26 mouse cellular contexts compared by ENCODE assay signal in genomic region chr2:79183034-79183630, GRCm38 (mm10).
DNase-seq lines count a peak whose midpoint lies in the region; ATAC-seq and TF ChIP-seq lines count a peak whose summit lies in the region.
"Had no signal": no experiment of that assay in that cellular context is flagged by ENCODE, and none has a peak within 500 bp of the region (broad histone marks: within the 10 kb centered on the region; RNA-seq: fewer than 3 reads in every experiment).

No protein-coding gene starts in this region.

- no peak overlapping the region for H3ac ChIP-seq in myocyte (ENCODE audit: control insufficient read depth, insufficient read length)

- no peak overlapping the region for H3K27ac ChIP-seq in limb, embryonic 13.5 days
- no peak overlapping the region for H3K27ac ChIP-seq in limb, embryonic 10.5 days
- peak overlapping the region; percentile 18; the same call in 1 of the 2 replicates for H3K27ac ChIP-seq in embryonic facial prominence, embryonic 15.5 days (replicated peaks)
- H3K27ac ChIP-seq: heart, embryonic 13.5 days; hindbrain, embryonic 10.5 days; hindbrain, embryonic 15.5 days; limb, embryonic 15.5 days; liver, embryonic 15.5 days; macrophage; midbrain, embryonic 13.5 days had no signal

- WGBS in limb, embryonic 13.5 days, result 69% methylated on average over 7 of the region's 7 CpGs
- 92% methylated on average over 7 of the region's 7 CpGs for WGBS in limb, embryonic 10.5 days
- WGBS in embryonic facial prominence, embryonic 15.5 days, result 37% methylated on average over 7 of the region's 7 CpGs

- H3K9me3 ChIP-seq in limb, embryonic 13.5 days, result no peaks in the 10 kb centered on the region
- H3K9me3 ChIP-seq in limb, embryonic 10.5 days (replicated peaks), result no peaks in the 10 kb centered on the region
- no peaks in the 10 kb centered on the region for H3K9me3 ChIP-seq in embryonic facial prominence, embryonic 15.5 days (replicated peaks)
- H3K9me3 ChIP-seq: heart, embryonic 13.5 days; hindbrain, embryonic 10.5 days; hindbrain, embryonic 15.5 days; limb, embryonic 15.5 days; liver, embryonic 15.5 days; midbrain, embryonic 13.5 days had no signal

- H3K4me1 ChIP-seq in limb, embryonic 13.5 days, result peaks cover 20% of the 10 kb centered on the region
- H3K4me1 ChIP-seq in limb, embryonic 10.5 days, result peaks cover 38% of the 10 kb centered on the region
- peaks cover 16% of the 10 kb centered on the region for H3K4me1 ChIP-seq in embryonic facial prominence, embryonic 15.5 days
- H3K4me1 ChIP-seq: heart, embryonic 13.5 days; liver, embryonic 15.5 days had no signal

- no peaks in the 10 kb centered on the region for H3K36me3 ChIP-seq in limb, embryonic 13.5 days
- H3K36me3 ChIP-seq in limb, embryonic 10.5 days, result no peaks in the 10 kb centered on the region
- H3K36me3 ChIP-seq in embryonic facial prominence, embryonic 15.5 days, result no peaks in the 10 kb centered on the region
- no peaks in the 10 kb centered on the region for H3K36me3 ChIP-seq in myocyte (ENCODE audit: control insufficient read depth, insufficient read depth)
- H3K36me3 ChIP-seq: heart, embryonic 13.5 days; hindbrain, embryonic 10.5 days; hindbrain, embryonic 15.5 days; limb, embryonic 15.5 days; liver, embryonic 15.5 days; midbrain, embryonic 13.5 days had no signal

- H3K4me2 ChIP-seq in limb, embryonic 13.5 days (replicated peaks), result no peak overlapping the region
- no peak overlapping the region for H3K4me2 ChIP-seq in embryonic facial prominence, embryonic 15.5 days (replicated peaks)
- H3K4me2 ChIP-seq in myocyte (ENCODE audit: low read depth), result peak overlapping the region; percentile 26
- H3K4me2 ChIP-seq: heart, embryonic 13.5 days; hindbrain, embryonic 15.5 days; limb, embryonic 15.5 days; liver, embryonic 15.5 days; midbrain, embryonic 13.5 days had no signal

- H3K79me2 ChIP-seq in myocyte (ENCODE audit: control insufficient read depth, insufficient read depth), result no peaks in the 10 kb centered on the region

- ATAC-seq in limb, embryonic 13.5 days (ENCODE audit: low FRiP score, low read depth), result peak; percentile 66; the same call in 1 of the 2 replicates
- peak; percentile 60 for ATAC-seq in embryonic facial prominence, embryonic 15.5 days (ENCODE audit: insufficient number of reproducible peaks, low FRiP score, low TSS enrichment, low read depth)
- ATAC-seq: forebrain, embryonic 14.5 days; inflammation-experienced regulatory T-cells, adult 6 months; midbrain, embryonic 13.5 days had no signal

- no peak overlapping the region for H3K9ac ChIP-seq in limb, embryonic 13.5 days
- no peak overlapping the region for H3K9ac ChIP-seq in embryonic facial prominence, embryonic 15.5 days
- H3K9ac ChIP-seq: heart, embryonic 13.5 days; hindbrain, embryonic 15.5 days; limb, embryonic 15.5 days; liver, embryonic 15.5 days; midbrain, embryonic 13.5 days had no signal

- TF ChIP-seq POLR2A in brain, embryonic 14.5 days (IDR thresholded peaks at IDR 0.05; ENCODE audit: borderline replicate concordance, extremely low read depth, insufficient read depth, insufficient read length, poor library complexity, severe bottlenecking), result no peak
- TF ChIP-seq POLR2A in myocyte (IDR thresholded peaks at IDR 0.05; ENCODE audit: insufficient read length, low read depth), result no peak

- no peak for TF ChIP-seq CTCF in brain, embryonic 14.5 days (IDR thresholded peaks at IDR 0.05; ENCODE audit: borderline replicate concordance, extremely low read depth, insufficient read depth, insufficient read length)

- no peaks in the 10 kb centered on the region for H3K27me3 ChIP-seq in limb, embryonic 13.5 days
- no peaks in the 10 kb centered on the region for H3K27me3 ChIP-seq in limb, embryonic 10.5 days (ENCODE audit: low read depth, poor library complexity, severe bottlenecking)
- no peaks in the 10 kb centered on the region for H3K27me3 ChIP-seq in embryonic facial prominence, embryonic 15.5 days
- no peaks in the 10 kb centered on the region for H3K27me3 ChIP-seq in myocyte (ENCODE audit: control insufficient read depth, insufficient read depth, insufficient read length)
- H3K27me3 ChIP-seq: heart, embryonic 13.5 days; hindbrain, embryonic 15.5 days; limb, embryonic 15.5 days; liver, embryonic 15.5 days; midbrain, embryonic 13.5 days had no signal

- no peak for DNase-seq in limb, embryonic 10.5 days (ENCODE audit: low spot score)
- peak; percentile 47 for DNase-seq in brain, embryonic 14.5 days (ENCODE audit: low read depth)
- DNase-seq in thymus, postnatal 25 days, result no peak
- DNase-seq: adrenal gland, postnatal 25 days; B cell, adult 2 months; cerebellum, adult 18-20 months; cerebellum, postnatal 10 days; heart, postnatal 10 days; kidney, adult 11 months; kidney, postnatal 14 days; layer of hippocampus, adult 9-11 months; retina, postnatal 1 day; right cerebral cortex, postnatal 14 days; spleen, adult 18-20 months had no signal

- H3K4me3 ChIP-seq in limb, embryonic 13.5 days, result no peak overlapping the region
- no peak overlapping the region for H3K4me3 ChIP-seq in limb, embryonic 10.5 days
- H3K4me3 ChIP-seq in embryonic facial prominence, embryonic 15.5 days (replicated peaks), result no peak overlapping the region
- no peak overlapping the region for H3K4me3 ChIP-seq in myocyte
- H3K4me3 ChIP-seq: heart, embryonic 13.5 days; hindbrain, embryonic 10.5 days; hindbrain, embryonic 15.5 days; limb, embryonic 15.5 days; liver, embryonic 15.5 days; midbrain, embryonic 13.5 days had no signal

TF ChIP-seq in myocyte, 11 proteins besides CTCF, POLR2A, EP300 and RAD21:
- TF ChIP-seq MAX (IDR thresholded peaks at IDR 0.05; ENCODE audit: low read depth), result no peak
- TF ChIP-seq MYOD1 (IDR thresholded peaks at IDR 0.05; ENCODE audit: control insufficient read depth in 1 of 3, insufficient read length in 2 of 3, low read depth in 2 of 3), result peak in 1 of 3 experiments; percentile 6
